Mouse (Mus musculus): ENCODE data around the gene Ccdc173.

GRCm38 (mm10) chr2:69825898-69826297 lies 36.5 kb upstream of the Ccdc173 start:
- TF ChIP-seq CTCF (conservative IDR thresholded peaks at IDR 0.05; ENCODE audit: insufficient read depth, insufficient read length, low read depth, low read length) (no peak), POLR2A (IDR thresholded peaks at IDR 0.05; ENCODE audit: low read depth, low read length) (no peak)
